Mouse (Mus musculus): ENCODE results near the gene Snx18.

DNA sequence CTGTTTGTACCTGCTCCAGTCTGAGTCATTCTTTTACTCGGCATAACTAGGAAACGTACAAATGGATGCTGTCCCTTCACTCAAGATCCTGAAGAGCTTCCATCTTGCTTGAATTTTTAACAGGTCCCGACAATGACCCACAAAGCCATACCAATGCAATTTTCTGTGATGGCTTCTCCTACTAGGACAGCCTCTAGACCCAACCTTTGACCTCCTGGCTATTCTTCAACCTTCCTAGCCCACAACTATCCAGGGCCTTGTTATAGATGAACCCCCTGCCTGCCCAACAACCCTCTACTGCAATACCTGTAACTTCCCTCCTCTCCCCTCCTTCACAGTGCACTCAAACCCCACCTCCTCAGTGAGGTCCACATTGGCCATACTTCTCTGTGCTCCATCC lies 8.9 kb downstream of the Snx18 start:
- no peak for TF ChIP-seq CTCF (IDR thresholded peaks at IDR 0.05; ENCODE audit: low read depth, low read length)
- no peak for TF ChIP-seq POLR2A (IDR thresholded peaks at IDR 0.05; ENCODE audit: extremely low read depth, insufficient read depth, low read length)

All from liver, adult 2 months (tissue).